ENCODE assay signal across 22 mouse cellular contexts in genomic region chr7:80951461-80951860, GRCm38 (mm10). TPM values are rescaled to one million over a fixed set of nuclear protein-coding genes. Genes with fewer than 3 reads are reported as not detected.
"Had no signal": no experiment of that assay in that cellular context is flagged by ENCODE, and none has a peak within 500 bp of the region (broad histone marks: within the 10 kb centered on the region; RNA-seq: fewer than 3 reads in every experiment).

No protein-coding gene starts in this region.

- H3K27ac ChIP-seq: forebrain, embryonic 15.5 days; heart, embryonic 13.5 days; heart, embryonic 15.5 days; hindbrain, embryonic 13.5 days; hindbrain, embryonic 15.5 days; hindbrain, postnatal 0 days; kidney, postnatal 0 days; layer of hippocampus, adult 2 months; left cerebral cortex, adult 2 months; limb, embryonic 10.5 days; limb, embryonic 12.5 days had no signal

- H3K4me3 ChIP-seq: forebrain, embryonic 15.5 days; heart, embryonic 13.5 days; heart, embryonic 15.5 days; hindbrain, embryonic 13.5 days; hindbrain, embryonic 15.5 days; layer of hippocampus, adult 2 months; left cerebral cortex, adult 2 months; limb, embryonic 10.5 days; limb, embryonic 12.5 days had no signal

- H3K27me3 ChIP-seq: forebrain, embryonic 15.5 days; hindbrain, embryonic 15.5 days; limb, embryonic 12.5 days had no signal

- H3K9me3 ChIP-seq: forebrain, embryonic 15.5 days; heart, embryonic 13.5 days; heart, embryonic 15.5 days; hindbrain, embryonic 13.5 days; hindbrain, embryonic 15.5 days; limb, embryonic 10.5 days; limb, embryonic 12.5 days had no signal

- H3K9ac ChIP-seq: forebrain, embryonic 15.5 days; forebrain, postnatal 0 days; heart, embryonic 13.5 days; heart, embryonic 15.5 days; hindbrain, embryonic 13.5 days; hindbrain, embryonic 15.5 days; limb, embryonic 12.5 days had no signal

- H3K4me2 ChIP-seq: forebrain, embryonic 15.5 days; heart, embryonic 11.5 days; heart, embryonic 13.5 days; heart, embryonic 15.5 days; hindbrain, embryonic 13.5 days; hindbrain, embryonic 15.5 days; limb, embryonic 12.5 days; liver, embryonic 11.5 days had no signal

- H3K36me3 ChIP-seq: forebrain, embryonic 15.5 days; heart, embryonic 13.5 days; heart, embryonic 15.5 days; hindbrain, embryonic 13.5 days; hindbrain, embryonic 15.5 days; limb, embryonic 10.5 days; limb, embryonic 12.5 days had no signal

- ATAC-seq: forebrain, embryonic 15.5 days; forebrain, postnatal 0 days; hindbrain, postnatal 0 days; intestine, embryonic 16.5 days had no signal

- DNase-seq: forebrain, postnatal 0 days; gastrocnemius, postnatal 14 days; gastrocnemius, postnatal 36 days; heart, adult 18-20 months; heart, postnatal 14 days; heart, postnatal 36 days; kidney, postnatal 14 days had no signal

RNA-seq across cellular contexts. Expression of gene Nmb, which starts 46.6 kb away (rescaled TPM):
- total RNA-seq: hematopoietic stem cell, adult 5-6 weeks had no signal
